Mouse (Mus musculus): ENCODE data around the gene Foxa3.
A peak's percentile ranks its signal among the peaks of the same experiment; 100 is the strongest.
"Not testable (repeated sequence)": the region's sequence is repeated elsewhere in the genome, so short reads cannot be mapped to it uniquely, and the experiment has no call there.

The Foxa3 gene

DNA sequence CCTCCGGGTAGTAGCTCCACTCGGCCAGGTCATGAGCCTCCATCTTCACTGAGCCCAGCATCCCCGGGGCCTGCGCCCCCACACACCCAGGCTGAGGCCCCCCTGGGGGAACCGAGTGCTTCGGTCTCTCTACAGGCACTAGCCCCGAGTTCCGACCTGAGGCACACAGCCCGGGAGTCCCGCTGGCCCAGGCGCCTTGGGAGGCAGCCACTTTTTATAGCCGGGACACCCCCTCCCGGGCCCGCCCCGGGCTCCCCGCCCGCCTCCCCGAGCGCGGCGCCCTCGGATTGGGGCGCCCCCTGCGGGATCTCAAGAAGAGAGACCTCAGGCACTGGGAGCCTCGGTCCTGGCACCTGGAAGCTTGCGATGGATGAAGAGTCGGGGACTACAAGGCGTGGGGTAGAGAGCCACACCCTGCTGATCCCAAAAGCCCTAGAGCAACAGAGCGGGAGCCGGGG lies at the start of gene Foxa3:
Foxa3 (minus strand) TSS at position 182 of the 458 bp plus-strand sequence.
- peak; percentile 56 for DNase-seq (ENCODE audit: extremely low read depth, insufficient read length, low spot score)

DNA sequence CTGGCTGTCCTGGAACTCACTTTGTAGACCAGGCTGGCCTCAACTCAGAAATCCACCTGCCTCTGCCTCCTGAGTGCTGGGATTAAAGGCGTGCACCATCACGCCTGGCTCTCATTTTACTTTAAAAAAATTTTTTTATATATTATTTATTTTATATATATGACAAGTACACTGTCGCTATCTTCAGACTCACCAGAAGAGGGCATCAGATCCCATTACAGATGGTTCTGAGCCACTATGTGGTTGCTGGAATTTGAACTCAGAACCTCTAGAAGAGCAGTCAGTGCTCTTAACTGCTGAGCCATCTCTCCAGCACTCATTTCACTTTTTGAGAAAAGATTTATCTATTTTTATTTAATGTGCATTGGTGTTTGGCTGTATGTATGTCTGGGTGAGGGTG lies 47.7 kb upstream of the Foxa3 start:
- DNase-seq (ENCODE audit: extremely low read depth, insufficient read length, low spot score) = not testable (repeated sequence)

- DNase-seq (ENCODE audit: extremely low read depth, insufficient read length, low spot score) = no peak
These were observed 46.2 kb upstream of the Foxa3 start for GRCm38 (mm10) chr7:19069500-19069899.

DNA sequence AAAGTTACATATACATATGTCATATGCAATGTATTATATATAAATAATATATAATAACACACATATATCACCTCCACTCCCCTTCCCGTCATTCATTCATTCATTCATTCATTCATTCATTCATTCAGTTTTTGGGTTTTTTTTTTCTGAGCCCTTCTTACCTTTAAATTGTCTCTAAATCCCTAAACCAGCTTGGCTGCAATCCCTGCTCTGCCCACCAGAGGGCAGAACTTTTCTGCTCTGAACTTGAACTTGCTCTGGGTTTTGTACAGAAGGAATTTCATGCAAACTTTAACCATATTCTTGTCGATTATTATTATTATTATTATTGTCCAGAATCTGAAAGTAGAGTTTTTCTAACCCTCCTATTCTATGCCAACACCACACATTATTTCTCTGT lies 45.4 kb upstream of the Foxa3 start:
- no peak for DNase-seq (ENCODE audit: extremely low read depth, insufficient read length, low spot score)

GRCm38 (mm10) chr7:19067935-19068334 lies 44.6 kb upstream of the Foxa3 start:
- no peak for DNase-seq (ENCODE audit: extremely low read depth, insufficient read length, low spot score)

- DNase-seq (ENCODE audit: extremely low read depth, insufficient read length, low spot score) = no peak
These were observed 43.7 kb upstream of the Foxa3 start for GRCm38 (mm10) chr7:19067063-19067462.

DNA sequence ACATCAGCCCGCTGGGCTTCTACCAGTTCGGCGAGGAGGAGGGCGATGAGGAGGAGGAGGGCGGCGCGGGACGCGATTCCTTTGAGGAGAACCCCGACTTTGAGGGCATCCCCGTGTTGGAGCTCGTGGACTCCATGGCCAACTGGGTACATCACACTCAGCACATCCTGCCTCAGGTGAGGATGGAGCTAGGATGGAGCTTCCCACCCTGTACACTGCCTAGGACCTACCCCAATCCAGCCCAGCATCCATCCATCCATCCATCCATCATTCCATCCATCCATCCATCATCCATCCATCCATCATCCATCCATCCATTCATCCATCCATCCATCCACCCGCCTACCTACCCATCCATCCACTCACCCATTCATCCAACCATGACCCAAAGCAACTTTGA lies 42.6 kb upstream of the Foxa3 start:
- no peak for DNase-seq (ENCODE audit: extremely low read depth, insufficient read length, low spot score)

DNA sequence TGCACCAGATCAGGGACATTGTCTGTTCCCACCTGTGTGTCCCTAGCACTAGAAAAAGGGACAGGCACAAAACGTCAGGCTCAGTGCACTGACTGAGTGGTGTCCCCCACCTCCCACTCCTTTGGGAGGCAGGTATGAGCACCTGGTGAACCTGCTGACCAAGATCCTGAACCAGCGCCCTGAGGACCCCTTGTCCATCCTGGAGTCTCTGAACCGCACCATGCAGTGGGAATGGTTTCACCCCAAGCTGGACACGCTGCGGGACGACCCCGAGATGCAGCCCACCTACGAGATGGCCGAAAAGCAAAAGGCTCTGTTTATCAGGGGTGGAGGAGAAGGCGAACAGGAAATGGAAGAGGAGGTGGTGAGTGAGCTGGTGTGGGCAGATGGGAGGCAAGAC lies 34.1 kb upstream of the Foxa3 start:
- no peak for DNase-seq (ENCODE audit: extremely low read depth, insufficient read length, low spot score)

- no peak for DNase-seq (ENCODE audit: extremely low read depth, insufficient read length, low spot score)
These were observed 31.8 kb upstream of the Foxa3 start for GRCm38 (mm10) chr7:19055108-19055507.

DNA sequence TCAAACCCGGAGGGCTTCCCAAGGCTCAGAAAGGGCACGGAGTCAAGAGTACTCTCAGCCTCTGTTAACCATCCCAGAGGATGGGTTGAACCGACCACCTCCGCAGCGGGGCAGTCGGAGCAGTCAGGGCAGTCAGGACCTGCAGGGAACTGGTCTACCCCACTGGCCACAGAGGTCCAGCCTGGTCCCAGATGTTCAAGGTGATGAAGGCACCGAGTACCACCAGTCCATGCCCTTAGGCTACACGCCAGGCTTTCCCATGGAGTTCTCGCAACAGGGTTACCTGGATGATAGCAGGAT lies 31.4 kb upstream of the Foxa3 start:
- no peak for DNase-seq (ENCODE audit: extremely low read depth, insufficient read length, low spot score)

DNA sequence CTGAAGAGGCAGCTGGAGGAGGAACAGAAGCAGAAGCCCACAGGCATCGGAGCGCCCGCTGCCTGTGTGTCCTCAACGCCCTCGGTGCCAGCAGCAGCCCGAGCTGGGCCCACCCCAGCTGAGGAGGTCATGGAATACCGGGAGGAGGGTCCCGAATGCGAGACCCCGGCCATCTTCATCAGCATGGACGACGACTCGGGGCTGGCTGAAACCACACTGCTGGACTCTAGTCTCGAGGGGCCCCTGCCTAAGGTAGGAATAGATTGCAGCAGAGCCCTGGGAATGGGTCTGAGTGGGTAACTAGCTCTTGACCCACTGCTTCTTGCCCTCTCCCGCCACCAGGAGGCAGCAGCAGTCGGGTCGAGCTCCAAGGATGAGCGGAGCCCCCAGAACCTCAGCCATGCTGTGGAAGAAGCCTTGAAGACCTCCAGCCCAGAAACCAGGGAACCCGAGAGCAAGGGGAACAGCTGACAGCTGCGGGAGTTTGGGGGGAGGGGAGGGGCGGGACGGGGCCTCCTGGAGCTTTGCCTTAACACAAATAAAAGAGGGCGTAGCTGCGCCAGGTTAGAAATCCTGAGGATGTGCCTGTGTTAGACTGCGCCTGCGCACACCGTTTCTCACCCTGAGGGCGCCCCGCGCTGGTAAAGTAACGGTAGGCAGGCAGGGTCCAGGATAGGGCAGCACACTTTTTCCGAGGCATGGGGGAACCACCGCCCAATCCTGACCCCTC lies 30.9 kb upstream of the Foxa3 start, which contains the start of gene Rsph6a:
Rsph6a (plus strand) TSS at position 644 of the 730 bp plus-strand sequence.
- no peak for DNase-seq (ENCODE audit: extremely low read depth, insufficient read length, low spot score)

- no peak for DNase-seq (ENCODE audit: extremely low read depth, insufficient read length, low spot score)
These were observed 29.8 kb upstream of the Foxa3 start for GRCm38 (mm10) chr7:19053136-19053532.

GRCm38 (mm10) chr7:19052345-19053135 lies 29.2 kb upstream of the Foxa3 start:
- DNase-seq (ENCODE audit: extremely low read depth, insufficient read length, low spot score) = no peak

GRCm38 (mm10) chr7:19051161-19051560 lies 27.8 kb upstream of the Foxa3 start:
- no peak for DNase-seq (ENCODE audit: extremely low read depth, insufficient read length, low spot score)

DNA sequence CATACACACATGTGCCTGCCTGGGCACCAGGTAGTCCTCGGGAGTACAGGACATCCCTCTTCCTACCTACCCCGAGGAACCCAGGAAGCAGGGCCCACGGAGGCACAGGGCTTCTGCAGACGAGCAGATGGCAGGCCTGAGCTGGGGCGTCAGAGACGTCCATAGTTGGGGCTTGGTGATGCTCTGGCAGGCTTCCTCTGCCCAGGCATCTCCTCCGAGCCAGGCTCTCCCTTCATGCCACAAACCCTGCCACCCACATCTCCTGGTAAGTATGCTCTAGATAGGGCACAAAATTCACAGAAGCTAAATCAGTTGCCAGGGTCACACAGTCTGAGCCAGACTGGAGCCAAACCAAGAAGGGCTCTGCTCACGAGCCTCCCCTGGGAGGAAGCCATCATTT lies 26.8 kb upstream of the Foxa3 start:
- DNase-seq (ENCODE audit: extremely low read depth, insufficient read length, low spot score) = no peak

DNA sequence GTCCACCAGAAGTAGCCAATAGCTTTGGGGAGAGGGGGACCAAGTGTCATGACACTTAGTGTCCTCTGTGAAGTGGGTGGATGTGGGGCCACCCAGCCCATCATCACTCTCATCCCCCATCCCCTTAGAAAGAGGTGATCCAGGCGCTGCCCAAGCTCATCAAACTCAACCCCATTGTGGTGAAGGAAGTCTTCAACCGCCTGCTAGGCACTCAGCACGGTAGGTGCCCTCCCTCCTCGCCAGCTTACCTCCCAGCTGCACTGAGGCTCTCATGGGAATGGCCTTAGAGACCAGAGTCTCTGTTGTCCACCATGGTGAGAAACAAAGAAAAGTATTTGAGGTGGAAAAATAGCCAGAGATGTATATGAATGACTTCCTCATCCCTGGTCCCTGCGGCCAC lies 25.9 kb upstream of the Foxa3 start:
- DNase-seq (ENCODE audit: extremely low read depth, insufficient read length, low spot score) = no peak

DNA sequence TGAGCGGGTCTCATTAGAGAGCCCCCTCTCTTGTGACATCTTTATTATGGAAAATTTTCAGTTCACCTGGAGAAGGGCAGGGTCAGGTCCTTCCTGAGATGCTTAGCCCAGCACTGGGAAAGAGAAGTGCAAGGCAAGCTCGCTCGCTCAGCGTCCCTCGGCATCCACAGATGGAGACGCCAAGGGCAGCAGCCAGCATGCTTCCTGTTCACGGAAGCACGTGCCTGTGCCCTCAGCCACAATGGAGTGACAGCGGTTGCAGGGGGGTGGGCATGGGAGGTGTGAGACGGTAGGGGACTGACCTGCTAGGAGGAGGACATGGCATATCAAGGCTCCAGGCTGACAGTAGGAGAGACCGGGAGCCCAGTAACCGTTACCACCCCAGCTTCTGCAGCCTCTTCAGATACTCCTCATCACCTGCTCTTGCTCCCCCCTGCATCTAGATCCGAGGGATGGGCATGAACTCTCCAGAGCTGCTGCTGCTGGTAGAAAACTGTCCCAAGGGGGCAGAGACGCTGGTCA lies 24.7 kb upstream of the Foxa3 start:
- DNase-seq (ENCODE audit: extremely low read depth, insufficient read length, low spot score) = no peak

- no peak for DNase-seq (ENCODE audit: extremely low read depth, insufficient read length, low spot score)
These were observed 23.1 kb upstream of the Foxa3 start for GRCm38 (mm10) chr7:19046286-19047069.

GRCm38 (mm10) chr7:19044616-19045015 lies 21.3 kb upstream of the Foxa3 start:
- no peak for DNase-seq (ENCODE audit: extremely low read depth, insufficient read length, low spot score)

DNA sequence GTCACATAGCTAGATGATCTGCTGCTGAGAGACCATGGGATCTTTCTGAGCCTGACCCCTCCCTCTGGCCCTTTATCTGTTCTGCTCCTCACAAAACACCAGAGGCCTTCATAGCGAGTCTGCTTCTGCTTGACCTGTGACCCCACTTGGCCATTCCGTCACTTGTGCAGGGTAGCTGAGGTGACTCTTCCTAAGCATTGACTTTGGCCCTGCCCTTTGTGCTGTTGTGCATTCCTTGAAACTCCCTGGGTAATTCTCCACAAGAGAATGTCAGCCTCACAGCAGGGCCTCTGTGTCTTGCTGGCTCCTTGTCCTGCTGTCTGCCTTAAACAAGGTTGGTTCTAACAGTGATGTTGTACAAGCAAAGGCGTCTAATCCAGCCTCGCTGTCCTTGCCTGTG lies 8.3 kb upstream of the Foxa3 start:
- DNase-seq (ENCODE audit: extremely low read depth, insufficient read length, low spot score) = no peak

GRCm38 (mm10) chr7:19029084-19029653 lies 5.8 kb upstream of the Foxa3 start:
- no peak for DNase-seq (ENCODE audit: extremely low read depth, insufficient read length, low spot score)

All from 3134 (cell line).